Mouse (Mus musculus) heart, adult 2 months (tissue): ENCODE results near the gene Ptprn2.

Experiments
- CTCF ChIP-seq: fragments of 200-600 bp; IDR thresholded peaks from 2 replicates; pipeline ENCODE4 v1.8.1; 2022; ENCODE audit warnings: antibody characterized with exemption, mild to moderate bottlenecking, moderate library complexity
- EP300 ChIP-seq: fragments of 200-500 bp; IDR thresholded peaks from 2 replicates; pipeline ENCODE4 v1.6.1; 2011; ENCODE audit warnings: low read depth, low read length, control low read depth; ENCODE audit not compliant: insufficient read depth

DNA sequence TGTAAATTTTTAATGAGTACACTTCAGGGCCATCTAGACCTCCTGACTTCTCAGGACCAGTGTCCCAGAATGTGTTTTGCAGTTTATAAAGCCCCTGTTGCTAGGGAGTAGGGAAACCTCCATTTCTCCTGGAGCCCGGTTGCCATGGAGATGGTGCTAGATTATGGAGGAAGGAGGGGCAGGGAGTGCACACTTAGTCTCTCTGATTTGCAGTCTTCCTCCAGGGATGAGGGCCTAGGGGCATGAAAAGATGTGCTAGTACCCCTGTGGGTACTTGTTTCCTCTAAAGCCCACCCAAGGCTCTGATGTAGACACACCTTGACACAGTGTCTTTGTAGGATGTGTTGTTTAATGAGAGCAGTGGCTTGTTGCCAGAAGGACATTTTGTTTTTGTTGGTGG is 114.0 kb downstream of the Ptprn2 start:
- TF ChIP-seq EP300 (no peak), CTCF (no peak)
